Mouse (Mus musculus): ENCODE measurements around the gene Fam208a. TPM values are rescaled to one million over a fixed set of nuclear protein-coding genes. Genes with fewer than 3 reads are reported as not detected.
A peak's percentile ranks its signal among the peaks of the same experiment; 100 is the strongest.

The Fam208a gene
- total RNA-seq, 1 experiment = 51.8 TPM

GRCm38 (mm10) chr14:27413961-27414360, 14.7 kb upstream of the Fam208a start:
- H3K27ac ChIP-seq (ENCODE audit: insufficient read depth, low read depth, low read length, poor library complexity, severe bottlenecking) = no peak overlapping the region
- no peaks in the 10 kb centered on the region; the same call in 1 of the 2 replicates for H3K36me3 ChIP-seq (ENCODE audit: control insufficient read depth, insufficient read depth, low read length, poor library complexity, severe bottlenecking)
- H3K9ac ChIP-seq (ENCODE audit: insufficient read depth, low read depth, low read length, poor library complexity, severe bottlenecking) = no peak overlapping the region
- no peaks in the 10 kb centered on the region for H3K4me1 ChIP-seq (ENCODE audit: control insufficient read depth in 2 of 2, insufficient read depth in 2 of 2, low read length in 2 of 2, poor library complexity in 1 of 2)
- no peak overlapping the region for H3K4me3 ChIP-seq (ENCODE audit: insufficient read depth in 1 of 2, low read depth in 1 of 2, low read length in 2 of 2, poor library complexity in 1 of 2, severe bottlenecking in 1 of 2)
- in situ Hi-C loops (cut with MboI; ENCODE audit: low sequenced_read_pairs in 2 of 2, unreplicated experiment in 2 of 2) = loop anchor here in 1 of 2 experiments (10.0 kb wide), 1 partner anchor 159 kb away; no protein-coding TSS in a partner anchor
- H3K9me3 ChIP-seq (ENCODE audit: control insufficient read depth, insufficient read depth, low read depth, low read length) = no peaks in the 10 kb centered on the region
- no peak for DNase-seq (ENCODE audit: low read depth, low spot score)
- TF ChIP-seq ZNF384 (IDR thresholded peaks at IDR 0.05; ENCODE audit: low read depth, low read length) (no peak), ZC3H11A (IDR thresholded peaks at IDR 0.05; ENCODE audit: borderline replicate concordance, low read depth, low read length) (peak; percentile 84)

GRCm38 (mm10) chr14:27420816-27421215, 7.8 kb upstream of the Fam208a start:
- DNase-seq (ENCODE audit: low read depth, low spot score) = no peak
- H3K36me3 ChIP-seq (ENCODE audit: control insufficient read depth, insufficient read depth, low read length, poor library complexity, severe bottlenecking) = no peaks in the 10 kb centered on the region; the same call in 1 of the 2 replicates
- no peaks in the 10 kb centered on the region for H3K9me3 ChIP-seq (ENCODE audit: control insufficient read depth, insufficient read depth, low read depth, low read length)
- in situ Hi-C loops (cut with MboI; ENCODE audit: low sequenced_read_pairs in 2 of 2, unreplicated experiment in 2 of 2) = no loop called here
- H3K4me1 ChIP-seq (ENCODE audit: control insufficient read depth in 2 of 2, insufficient read depth in 2 of 2, low read length in 2 of 2, poor library complexity in 1 of 2) = no peaks in the 10 kb centered on the region
- no peak overlapping the region for H3K4me3 ChIP-seq (ENCODE audit: insufficient read depth in 1 of 2, low read depth in 1 of 2, low read length in 2 of 2, poor library complexity in 1 of 2, severe bottlenecking in 1 of 2)
- H3K27ac ChIP-seq (ENCODE audit: insufficient read depth, low read depth, low read length, poor library complexity, severe bottlenecking) = no peak overlapping the region
- TF ChIP-seq ZC3H11A (IDR thresholded peaks at IDR 0.05; ENCODE audit: borderline replicate concordance, low read depth, low read length) (no peak), ZNF384 (IDR thresholded peaks at IDR 0.05; ENCODE audit: low read depth, low read length) (no peak), HCFC1 (IDR thresholded peaks at IDR 0.05; ENCODE audit: borderline replicate concordance, insufficient read depth, low read length) (no peak), CHD2 (IDR thresholded peaks at IDR 0.05; ENCODE audit: low read depth, low read length) (no peak), MAFK (IDR thresholded peaks at IDR 0.05; ENCODE audit: insufficient read depth, low read depth, low read length) (no peak)
- no peak overlapping the region for H3K9ac ChIP-seq (ENCODE audit: insufficient read depth, low read depth, low read length, poor library complexity, severe bottlenecking)

- Histone ChIP-seq H3K9me3 (ENCODE audit: control insufficient read depth, insufficient read depth, low read depth, low read length) (no peaks in the 10 kb centered on the region), H3K4me3 (ENCODE audit: insufficient read depth in 1 of 2, low read depth in 1 of 2, low read length in 2 of 2, poor library complexity in 1 of 2, severe bottlenecking in 1 of 2) (no peak overlapping the region), H3K9ac (ENCODE audit: insufficient read depth, low read depth, low read length, poor library complexity, severe bottlenecking) (no peak overlapping the region), H3K36me3 (ENCODE audit: control insufficient read depth, insufficient read depth, low read length, poor library complexity, severe bottlenecking) (no peaks in the 10 kb centered on the region; the same call in 1 of the 2 replicates), H3K4me1 (ENCODE audit: control insufficient read depth in 2 of 2, insufficient read depth in 2 of 2, low read length in 2 of 2, poor library complexity in 1 of 2) (no peaks in the 10 kb centered on the region), H3K27ac (ENCODE audit: insufficient read depth, low read depth, low read length, poor library complexity, severe bottlenecking) (no peak overlapping the region)
- TF ChIP-seq CHD2 (IDR thresholded peaks at IDR 0.05; ENCODE audit: low read depth, low read length) (no peak), MAFK (IDR thresholded peaks at IDR 0.05; ENCODE audit: insufficient read depth, low read depth, low read length) (no peak), ZNF384 (IDR thresholded peaks at IDR 0.05; ENCODE audit: low read depth, low read length) (no peak), HCFC1 (IDR thresholded peaks at IDR 0.05; ENCODE audit: borderline replicate concordance, insufficient read depth, low read length) (no peak), ZC3H11A (IDR thresholded peaks at IDR 0.05; ENCODE audit: borderline replicate concordance, low read depth, low read length) (no peak)
- no peak for DNase-seq (ENCODE audit: low read depth, low spot score)
- in situ Hi-C loops (cut with MboI; ENCODE audit: low sequenced_read_pairs in 2 of 2, unreplicated experiment in 2 of 2) = no loop called here
These were observed 6.3 kb upstream of the Fam208a start for GRCm38 (mm10) chr14:27422301-27422700.

GRCm38 (mm10) chr14:27428973-27429711, 508 bp downstream of the Fam208a start:
- Histone ChIP-seq H3K36me3 (ENCODE audit: control insufficient read depth, insufficient read depth, low read length, poor library complexity, severe bottlenecking) (peaks cover 10% of the 10 kb centered on the region; the same call in 1 of the 2 replicates), H3K4me3 (ENCODE audit: insufficient read depth in 1 of 2, low read depth in 1 of 2, low read length in 2 of 2, poor library complexity in 1 of 2, severe bottlenecking in 1 of 2) (peak overlapping the region; percentile 71 to 95), H3K9me3 (ENCODE audit: control insufficient read depth, insufficient read depth, low read depth, low read length) (no peaks in the 10 kb centered on the region), H3K27ac (ENCODE audit: insufficient read depth, low read depth, low read length, poor library complexity, severe bottlenecking) (peak overlapping the region; percentile 98), H3K4me1 (ENCODE audit: control insufficient read depth in 2 of 2, insufficient read depth in 2 of 2, low read length in 2 of 2, poor library complexity in 1 of 2) (0 out of 4 replicates have a peak, but pooled peaks cover 0 to 4% of the 10 kb centered on the region in 2 experiments), H3K9ac (ENCODE audit: insufficient read depth, low read depth, low read length, poor library complexity, severe bottlenecking) (peak overlapping the region; percentile 99)
- peak; percentile 69 for DNase-seq (ENCODE audit: low read depth, low spot score)
- in situ Hi-C loops (cut with MboI; ENCODE audit: low sequenced_read_pairs in 2 of 2, unreplicated experiment in 2 of 2) = no loop called here
- TF ChIP-seq CHD2 (IDR thresholded peaks at IDR 0.05; ENCODE audit: low read depth, low read length) (no peak), ZC3H11A (IDR thresholded peaks at IDR 0.05; ENCODE audit: borderline replicate concordance, low read depth, low read length) (no peak), ZNF384 (IDR thresholded peaks at IDR 0.05; ENCODE audit: low read depth, low read length) (no peak)

Measured in ES-E14 (cell line).